Mouse (Mus musculus): ENCODE measurements around the gene Tbc1d22b. TPM values are rescaled to one million over a fixed set of nuclear protein-coding genes. Genes with fewer than 3 reads are reported as not detected.

The Tbc1d22b gene
- polyA plus RNA-seq, 1 experiment from 2014 or later = 32.6 TPM

- Histone ChIP-seq H3K4me1 (replicated peaks) (no peaks in the 10 kb centered on the region), H3K4me2 (no peak overlapping the region), H3K36me3 (peaks cover 73% of the 10 kb centered on the region), H3K27ac (replicated peaks) (no peak overlapping the region), H3K9me3 (no peaks in the 10 kb centered on the region), H3K4me3 (no peak overlapping the region), H3K9ac (no peak overlapping the region), H3K27me3 (no peaks in the 10 kb centered on the region)
- ATAC-seq (ENCODE audit: low FRiP score, low read depth) = no peak
- 73% methylated on average over 5 of the region's 5 CpGs for WGBS
Measured at GRCm38 (mm10) chr17:29636118-29636517, 86.5 kb downstream of the Tbc1d22b start.

GRCm38 (mm10) chr17:29637377-29637776, 87.8 kb downstream of the Tbc1d22b start:
- WGBS = 94% methylated on average over 4 of the region's 4 CpGs
- no peaks in the 10 kb centered on the region for H3K9me3 ChIP-seq
- H3K4me1 ChIP-seq (replicated peaks) = no peaks in the 10 kb centered on the region
- no peak overlapping the region for H3K4me3 ChIP-seq
- H3K27ac ChIP-seq (replicated peaks) = no peak overlapping the region
- H3K27me3 ChIP-seq = no peaks in the 10 kb centered on the region
- H3K4me2 ChIP-seq = no peak overlapping the region
- H3K9ac ChIP-seq = no peak overlapping the region
- H3K36me3 ChIP-seq = peaks cover 72% of the 10 kb centered on the region
- ATAC-seq (ENCODE audit: low FRiP score, low read depth) = no peak

GRCm38 (mm10) chr17:29637895-29638294, 88.3 kb downstream of the Tbc1d22b start:
- peaks cover 75% of the 10 kb centered on the region for H3K36me3 ChIP-seq
- H3K9me3 ChIP-seq = no peaks in the 10 kb centered on the region
- H3K4me2 ChIP-seq = no peak overlapping the region
- H3K27me3 ChIP-seq = no peaks in the 10 kb centered on the region
- no peak overlapping the region for H3K27ac ChIP-seq (replicated peaks)
- H3K4me3 ChIP-seq = no peak overlapping the region
- H3K9ac ChIP-seq = no peak overlapping the region
- no peaks in the 10 kb centered on the region for H3K4me1 ChIP-seq (replicated peaks)
- ATAC-seq (ENCODE audit: low FRiP score, low read depth) = no peak
- WGBS = 88% methylated on average over 8 of the region's 8 CpGs

- Histone ChIP-seq H3K4me1 (replicated peaks) (no peaks in the 10 kb centered on the region), H3K9ac (no peak overlapping the region), H3K4me3 (no peak overlapping the region), H3K36me3 (peaks cover 49% of the 10 kb centered on the region), H3K4me2 (no peak overlapping the region), H3K9me3 (no peaks in the 10 kb centered on the region), H3K27me3 (no peaks in the 10 kb centered on the region), H3K27ac (replicated peaks) (no peak overlapping the region)
- WGBS = 95% methylated on average over 11 of the region's 11 CpGs
- no peak for ATAC-seq (ENCODE audit: low FRiP score, low read depth)
Measured at GRCm38 (mm10) chr17:29640971-29641370, 91.4 kb downstream of the Tbc1d22b start.

- Histone ChIP-seq H3K4me1 (replicated peaks) (no peaks in the 10 kb centered on the region), H3K27ac (replicated peaks) (no peak overlapping the region), H3K4me3 (no peak overlapping the region), H3K4me2 (no peak overlapping the region), H3K9ac (no peak overlapping the region), H3K27me3 (no peaks in the 10 kb centered on the region), H3K9me3 (no peaks in the 10 kb centered on the region), H3K36me3 (peaks cover 41% of the 10 kb centered on the region)
- 66% methylated on average over 3 of the region's 3 CpGs for WGBS
- no peak for ATAC-seq (ENCODE audit: low FRiP score, low read depth)
Measured at GRCm38 (mm10) chr17:29642219-29642618, 92.6 kb downstream of the Tbc1d22b start.

Small RNA genes within 50 kb of the gene (microRNA-seq; reads per million reads assigned to microRNA genes)
- gene Mir7667 = not detected

Other genes with a start within 250 kb of the Tbc1d22b start
- gene Pi16, start 232.1 kb upstream of the Tbc1d22b start, polyA plus RNA-seq (2015; fragmentation: Nextera tagmentation; extraction: Ambion mirVana) = 2.1 and 2.3 TPM in 2 replicates
- 476 and 492 TPM in 2 replicates for gene Mtch1, start 201.9 kb upstream of the Tbc1d22b start, polyA plus RNA-seq (2015; fragmentation: Nextera tagmentation; extraction: Ambion mirVana)
- 6.5 and 8.3 TPM in 2 replicates for gene Fgd2, start 188.9 kb upstream of the Tbc1d22b start, polyA plus RNA-seq (2015; fragmentation: Nextera tagmentation; extraction: Ambion mirVana)
- 8.4 and 8.9 TPM in 2 replicates for gene Pim1, start 59.0 kb upstream of the Tbc1d22b start, polyA plus RNA-seq (2015; fragmentation: Nextera tagmentation; extraction: Ambion mirVana)
- gene Gm17657, start 147 bp upstream of the Tbc1d22b start, polyA plus RNA-seq (2015; fragmentation: Nextera tagmentation; extraction: Ambion mirVana) = 0.17 TPM in 1 of 2 replicates, not detected in the other
- 1.2 and 1.3 TPM in 2 replicates for gene Tmem217, start 2.6 kb downstream of the Tbc1d22b start, polyA plus RNA-seq (2015; fragmentation: Nextera tagmentation; extraction: Ambion mirVana)
- gene Rnf8, start 65.0 kb downstream of the Tbc1d22b start, polyA plus RNA-seq (2015; fragmentation: Nextera tagmentation; extraction: Ambion mirVana) = 80.6 and 85.2 TPM in 2 replicates
- gene Gm28043, start 65.1 kb downstream of the Tbc1d22b start, polyA plus RNA-seq (2015; fragmentation: Nextera tagmentation; extraction: Ambion mirVana) = 2.4 and 3.3 TPM in 2 replicates
- 109 and 120 TPM in 2 replicates for gene Cmtr1, start 110.8 kb downstream of the Tbc1d22b start, polyA plus RNA-seq (2015; fragmentation: Nextera tagmentation; extraction: Ambion mirVana)
- 12.6 TPM in 2 replicates for gene Ccdc167, start 167.3 kb downstream of the Tbc1d22b start, polyA plus RNA-seq (2015; fragmentation: Nextera tagmentation; extraction: Ambion mirVana)